Mouse (Mus musculus) ES-Bruce4 (cell line): ENCODE results near the gene Fstl4.

Experiments
- CTCF ChIP-seq: IDR thresholded peaks from one replicate; pipeline ENCODE4 v1.8.1; 2011; ENCODE audit warnings: low read depth, low read length
- POLR2A ChIP-seq: IDR thresholded peaks from one replicate; pipeline ENCODE4 v1.8.1; 2011; ENCODE audit warnings: low read length; ENCODE audit not compliant: insufficient read depth

DNA sequence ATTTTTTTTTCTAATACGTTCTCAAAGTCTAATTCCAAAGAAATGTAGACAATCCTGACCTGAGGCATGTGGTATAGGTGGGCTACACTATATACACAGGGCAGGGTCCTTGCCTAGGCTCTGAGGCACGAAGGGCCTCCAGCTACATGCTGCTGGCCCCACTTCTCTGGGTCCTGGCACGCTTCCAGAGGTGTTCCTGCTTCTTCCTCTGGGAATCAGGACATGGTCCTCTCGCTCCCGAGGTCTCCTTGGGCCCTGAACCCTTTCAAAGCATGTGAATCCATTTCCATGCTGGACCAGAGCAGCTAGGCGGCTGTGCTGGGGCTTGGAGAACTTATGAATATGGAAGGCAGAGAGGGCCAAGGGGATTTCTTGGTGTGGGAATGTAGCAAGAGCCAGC, 292.3 kb downstream of the Fstl4 start:
- TF ChIP-seq POLR2A: no peak
- no peak for TF ChIP-seq CTCF
